Mouse (Mus musculus) liver, embryonic 11.5 days (tissue): ENCODE measurements around the gene Krtap5-4. TPM values are rescaled to one million over a fixed set of nuclear protein-coding genes. Genes with fewer than 3 reads are reported as not detected.
"Not testable (repeated sequence)": the region's sequence is repeated elsewhere in the genome, so short reads cannot be mapped to it uniquely, and the experiment has no call there.

Source experiments
- ATAC-seq: fragments of 200-750 bp; cut with Nextera tagmentation; replicated peaks from 2 replicates; pipeline ENCODE4 v1.8.0; 2017; ENCODE audit warnings: moderate number of reproducible peaks, mild to moderate bottlenecking, moderate TSS enrichment, moderate library complexity; ENCODE audit not compliant: low FRiP score
- DNase-seq: peaks from one replicate; pipeline ENCODE4 v3.0.0-alpha.2; 2017; ENCODE audit warnings: low spot score
- H3K27ac ChIP-seq: fragments of 300-500 bp; sonication (generic); 2 replicates; pipeline ENCODE4 v1.5.1; 2014; ENCODE audit warnings: mild to moderate bottlenecking, low read depth, low read length, control low read depth
- H3K27me3 ChIP-seq: fragments of 300-500 bp; sonication (generic); replicated peaks from 2 replicates; pipeline ENCODE4 v1.6.1; 2014; ENCODE audit warnings: low read length, mixed read lengths; ENCODE audit not compliant: control insufficient read depth, insufficient read depth
- H3K36me3 ChIP-seq: fragments of 300-500 bp; sonication (generic); 2 replicates; pipeline ENCODE4 v1.6.1; 2014; ENCODE audit warnings: mild to moderate bottlenecking, low read length, moderate library complexity, mixed read lengths; ENCODE audit not compliant: control insufficient read depth, insufficient read depth
- H3K4me1 ChIP-seq: fragments of 300-500 bp; sonication (generic); replicated peaks from 2 replicates; pipeline ENCODE4 v1.6.1; 2014; ENCODE audit warnings: low read length, mixed read lengths; ENCODE audit not compliant: control insufficient read depth, insufficient read depth
- H3K4me2 ChIP-seq: fragments of 300-500 bp; sonication (generic); 2 replicates; pipeline ENCODE4 v1.6.1; 2014; ENCODE audit warnings: mild to moderate bottlenecking, control low read depth, moderate library complexity
- H3K4me3 ChIP-seq: fragments of 300-500 bp; sonication (generic); 2 replicates; pipeline ENCODE4 v1.5.1; 2014; ENCODE audit warnings: low read depth, low read length, control low read depth
- H3K9ac ChIP-seq: fragments of 300-500 bp; sonication (generic); 2 replicates; pipeline ENCODE4 v1.6.1; 2014; ENCODE audit warnings: low read depth, low read length, control low read depth
- H3K9me3 ChIP-seq: fragments of 300-500 bp; sonication (generic); 2 replicates; pipeline ENCODE4 v1.6.1; 2016; ENCODE audit warnings: low read length, inconsistent platforms, mixed read lengths; ENCODE audit not compliant: control insufficient read depth
- WGBS: fragments of 180-500 bp; shearing (Covaris S2); extraction: QIAGEN DNeasy Blood & Tissue Kit; methylation state at CpG from one replicate; pipeline ENCODE4 v1.1.7; 2014; 5-methylcytosine and 5-hydroxymethylcytosine counted together
- polyA plus RNA-seq: library from polyadenylated mRNA; unstranded; fragments of >200 nt; fragmentation: Nextera tagmentation; extraction: Ambion mirVana; gene quantifications from 2 replicates; pipeline ENCODE4 v1.2.1, GENCODE M21; 2014

The Krtap5-4 gene
- polyA plus RNA-seq, 1 experiment from 2014 or later, result not detected

DNA sequence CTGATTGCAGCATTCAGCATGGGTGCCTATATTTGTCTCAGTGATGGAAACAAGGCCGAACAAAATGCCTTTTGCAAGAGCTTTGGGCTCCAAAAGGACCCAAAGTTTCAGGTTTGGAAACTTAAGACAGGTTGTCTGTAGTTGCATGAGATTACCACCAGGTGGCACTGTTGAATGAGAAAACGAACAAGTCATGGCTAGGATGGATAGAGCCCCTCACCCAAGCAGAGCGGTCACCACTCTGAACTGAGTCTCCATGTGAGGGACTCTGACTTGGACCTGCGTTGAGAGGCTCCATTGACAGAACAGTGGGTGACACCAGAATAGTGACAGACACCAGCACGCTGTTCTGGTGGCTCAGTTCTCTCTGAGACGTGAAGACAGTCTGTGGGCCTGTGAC, 13.2 kb downstream of the Krtap5-4 start:
- H3K9ac ChIP-seq, result no peak overlapping the region
- no peak overlapping the region for H3K4me3 ChIP-seq
- 35% methylated on average over 6 of the region's 6 CpGs for WGBS
- ATAC-seq (0 out of 2 replicates have a peak, but pooled peaks have one; percentile 47), DNase-seq (no peak)
- no peak overlapping the region for H3K4me2 ChIP-seq
- H3K4me1 ChIP-seq, result peaks cover 6% of the 10 kb centered on the region
- H3K27me3 ChIP-seq, result no peaks in the 10 kb centered on the region
- no peaks in the 10 kb centered on the region for H3K36me3 ChIP-seq
- 0 out of 2 replicates have a peak overlapping the region, but pooled peaks have one; percentile 4 for H3K27ac ChIP-seq
- no peaks in the 10 kb centered on the region for H3K9me3 ChIP-seq

DNA sequence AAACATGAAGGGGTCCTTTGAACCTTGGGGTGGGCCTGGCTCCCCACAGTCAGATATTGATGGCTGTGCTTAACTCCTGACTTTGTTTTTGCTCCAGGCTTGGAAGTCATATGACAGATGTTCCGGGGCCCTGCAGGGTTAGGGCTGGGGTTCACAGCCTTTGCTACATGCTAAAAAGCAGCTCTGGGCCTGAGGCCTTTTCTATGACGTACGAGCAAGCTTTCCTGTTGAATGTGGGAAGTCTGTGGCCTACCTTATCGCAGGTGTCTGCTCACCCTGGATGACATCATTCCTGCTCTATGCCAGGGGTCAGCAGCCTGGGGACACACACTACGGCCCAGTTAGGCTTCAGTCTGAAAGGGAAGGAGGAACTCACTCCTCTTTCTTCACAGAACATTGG, 13.9 kb downstream of the Krtap5-4 start:
- peaks cover 6% of the 10 kb centered on the region for H3K4me1 ChIP-seq
- no peak overlapping the region for H3K4me3 ChIP-seq
- no peaks in the 10 kb centered on the region for H3K27me3 ChIP-seq
- DNase-seq, result no peak
- no peaks in the 10 kb centered on the region for H3K36me3 ChIP-seq
- no peak overlapping the region for H3K9ac ChIP-seq
- no peaks in the 10 kb centered on the region for H3K9me3 ChIP-seq
- 75% methylated on average over 5 of the region's 5 CpGs for WGBS
- H3K4me2 ChIP-seq, result no peak overlapping the region
- 0 out of 2 replicates have a peak overlapping the region, but pooled peaks have one; percentile 51 for H3K27ac ChIP-seq
- no peak for ATAC-seq

DNA sequence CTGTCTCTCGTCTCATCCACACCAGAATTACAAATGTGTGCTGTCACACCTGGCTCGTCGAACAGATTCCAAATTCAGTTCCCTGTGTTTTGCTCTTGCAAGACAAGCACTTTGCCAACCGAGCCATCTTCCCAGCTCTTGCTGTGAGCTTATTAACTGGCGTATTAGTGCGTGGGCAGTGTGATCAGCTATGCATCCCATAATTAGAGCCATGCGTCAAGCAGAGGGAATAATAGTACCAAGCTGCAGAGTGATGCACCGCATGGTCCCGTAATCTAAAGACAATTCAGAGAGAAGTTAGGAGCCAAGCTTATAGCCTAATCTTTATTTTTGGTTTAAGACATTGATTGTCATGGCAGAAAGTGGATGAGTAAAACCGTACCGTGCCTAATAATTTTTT, 15.8 kb downstream of the Krtap5-4 start:
- H3K27ac ChIP-seq, result no peak overlapping the region
- WGBS, result 83% methylated on average over 11 of the region's 11 CpGs
- H3K4me3 ChIP-seq, result no peak overlapping the region
- no peak overlapping the region for H3K9ac ChIP-seq
- H3K36me3 ChIP-seq, result no peaks in the 10 kb centered on the region
- no peaks in the 10 kb centered on the region for H3K27me3 ChIP-seq
- no peaks in the 10 kb centered on the region for H3K9me3 ChIP-seq
- no peak overlapping the region for H3K4me2 ChIP-seq
- peaks cover 6% of the 10 kb centered on the region for H3K4me1 ChIP-seq
- no peak for ATAC-seq
- DNase-seq, result no peak

DNA sequence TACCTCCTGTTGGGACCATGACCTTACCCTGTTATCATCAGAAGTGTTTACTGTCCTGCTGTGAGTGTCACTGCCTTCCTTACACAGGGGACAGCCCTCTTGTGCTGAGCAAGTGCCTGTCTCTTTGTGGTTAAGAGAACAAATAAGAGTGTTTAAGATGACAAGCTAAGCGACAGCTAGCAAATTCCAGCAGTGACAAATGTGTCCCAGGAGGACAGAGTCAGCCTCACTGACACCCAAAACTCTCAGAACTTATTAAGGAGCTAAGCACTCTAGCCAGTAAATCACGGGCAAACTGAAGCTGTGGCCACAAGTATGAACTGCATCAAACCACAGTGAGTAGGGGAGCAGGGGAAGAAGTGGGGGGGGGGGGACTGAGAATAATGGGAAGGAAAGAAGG, 17.6 kb downstream of the Krtap5-4 start:
- Histone ChIP-seq H3K9ac (no peak overlapping the region), H3K27ac (no peak overlapping the region), H3K36me3 (no peaks in the 10 kb centered on the region), H3K4me3 (no peak overlapping the region), H3K4me1 (peaks cover 6% of the 10 kb centered on the region), H3K9me3 (no peaks in the 10 kb centered on the region), H3K27me3 (no peaks in the 10 kb centered on the region), H3K4me2 (no peak overlapping the region)
- 24% methylated on average over 2 of the region's 2 CpGs for WGBS
- no peak for DNase-seq
- ATAC-seq, result no peak

- not testable (repeated sequence) for H3K4me3 ChIP-seq, ATAC-seq, H3K27ac ChIP-seq, H3K9ac ChIP-seq, H3K36me3 ChIP-seq, H3K27me3 ChIP-seq, H3K4me1 ChIP-seq, DNase-seq, H3K4me2 ChIP-seq, H3K9me3 ChIP-seq
- WGBS, result 44% methylated on average over 3 of the region's 10 CpGs
Measured at GRCm38 (mm10) chr7:142321637-142322306, 18.4 kb downstream of the Krtap5-4 start.

GRCm38 (mm10) chr7:142322641-142323040, 19.3 kb downstream of the Krtap5-4 start:
- WGBS, result 88% methylated on average over 6 of the region's 6 CpGs
- peaks cover 1% of the 10 kb centered on the region for H3K4me1 ChIP-seq
- H3K4me2 ChIP-seq, result no peak overlapping the region

GRCm38 (mm10) chr7:142323396-142324117, 20.2 kb downstream of the Krtap5-4 start:
- Histone ChIP-seq H3K36me3 (no peaks in the 10 kb centered on the region), H3K4me1 (no peaks in the 10 kb centered on the region), H3K27ac (no peak overlapping the region), H3K4me3 (no peak overlapping the region), H3K27me3 (no peaks in the 10 kb centered on the region), H3K4me2 (no peak overlapping the region), H3K9ac (no peak overlapping the region), H3K9me3 (no peaks in the 10 kb centered on the region)
- ATAC-seq (no peak), DNase-seq (no peak)
- 79% methylated on average over 12 of the region's 12 CpGs for WGBS

More at GRCm38 (mm10) chr7:142322641-142323040, 19.3 kb downstream of the Krtap5-4 start:
- no peaks in the 10 kb centered on the region for H3K36me3 ChIP-seq
- H3K27me3 ChIP-seq, result no peaks in the 10 kb centered on the region
- no peaks in the 10 kb centered on the region for H3K9me3 ChIP-seq
- H3K4me3 ChIP-seq, result no peak overlapping the region
- DNase-seq (no peak), ATAC-seq (no peak)
- H3K27ac ChIP-seq, result no peak overlapping the region
- no peak overlapping the region for H3K9ac ChIP-seq

- H3K36me3 ChIP-seq, result no peaks in the 10 kb centered on the region
- H3K4me2 ChIP-seq, result no peak overlapping the region
- H3K9ac ChIP-seq, result no peak overlapping the region
- peaks cover 17% of the 10 kb centered on the region for H3K4me1 ChIP-seq
- DNase-seq (no peak), ATAC-seq (no peak)
- no peaks in the 10 kb centered on the region for H3K27me3 ChIP-seq
- no peak overlapping the region for H3K4me3 ChIP-seq
- H3K9me3 ChIP-seq, result no peaks in the 10 kb centered on the region
- WGBS, result 39% methylated on average over 9 of the region's 9 CpGs
- H3K27ac ChIP-seq, result peak overlapping the region; percentile 55; the same call in 1 of the 2 replicates
Measured at GRCm38 (mm10) chr7:142326714-142327445, 23.5 kb downstream of the Krtap5-4 start.
